ENCODE assay signal across 18 mouse cellular contexts in the genomic region with DNA sequence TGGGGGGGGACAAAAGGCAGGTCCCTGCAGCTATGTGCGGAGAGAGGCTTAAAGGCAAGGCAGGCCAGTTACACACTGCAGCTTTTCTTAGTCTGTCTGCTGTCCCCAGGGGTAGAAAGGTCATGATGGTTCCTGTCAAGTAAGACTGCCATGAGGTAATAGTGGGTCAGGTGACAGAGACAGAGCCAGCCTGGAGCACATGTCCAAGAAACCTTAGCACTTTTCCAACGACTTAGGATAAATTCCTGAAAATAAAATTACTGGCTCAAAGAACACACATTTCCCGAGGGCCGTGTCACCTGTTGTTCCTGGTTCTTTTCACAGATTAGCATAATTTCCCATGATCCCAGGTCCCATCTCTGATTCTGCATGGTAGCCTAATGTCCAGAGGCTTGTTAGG. TPM values are rescaled to one million over a fixed set of nuclear protein-coding genes. Genes with fewer than 3 reads are reported as not detected.
A peak's percentile ranks its signal among the peaks of the same experiment; 100 is the strongest.
DNase-seq lines count a peak whose midpoint lies in the region; ATAC-seq and TF ChIP-seq lines count a peak whose summit lies in the region.
"Had no signal": no experiment of that assay in that cellular context is flagged by ENCODE, and none has a peak within 500 bp of the region (broad histone marks: within the 10 kb centered on the region; RNA-seq: fewer than 3 reads in every experiment).

No protein-coding gene starts in this region.

- TF ChIP-seq CTCF in embryonic fibroblast, embryonic 13.5 days (IDR thresholded peaks at IDR 0.05; ENCODE audit: borderline replicate concordance, insufficient read depth, low read length) = no peak

- 0 out of 2 replicates have a peak, but pooled peaks cover 4% of the 10 kb centered on the region for H3K36me3 ChIP-seq in heart, embryonic 12.5 days
- H3K36me3 ChIP-seq in lung, embryonic 16.5 days (ENCODE audit: control insufficient read depth, insufficient read depth, low read length) = no peaks in the 10 kb centered on the region
- H3K36me3 ChIP-seq in limb, embryonic 15.5 days = no peaks in the 10 kb centered on the region
- H3K36me3 ChIP-seq: stomach, embryonic 15.5 days had no signal

- peak; percentile 1; the same call in 1 of the 2 replicates for TF ChIP-seq POLR2A in embryonic fibroblast, embryonic 13.5 days (IDR thresholded peaks at IDR 0.05; ENCODE audit: low read depth, low read length)

- ATAC-seq in heart, embryonic 12.5 days (ENCODE audit: insufficient number of reproducible peaks, low FRiP score) = no peak
- no peak for ATAC-seq in lung, embryonic 16.5 days (ENCODE audit: low read depth)
- ATAC-seq in limb, embryonic 15.5 days (ENCODE audit: insufficient number of reproducible peaks, low FRiP score, low TSS enrichment, low read depth) = no peak
- ATAC-seq: CD4-positive, CD25-positive, alpha-beta regulatory T cell, adult 4 months; lung, postnatal 0 days; Patski had no signal

- H3K4me1 ChIP-seq in heart, embryonic 12.5 days (replicated peaks) = peaks cover 41% of the 10 kb centered on the region
- H3K4me1 ChIP-seq in lung, embryonic 16.5 days (replicated peaks; ENCODE audit: control insufficient read depth, insufficient read depth, low read length) = peaks cover 34% of the 10 kb centered on the region
- peaks cover 14% of the 10 kb centered on the region for H3K4me1 ChIP-seq in embryonic fibroblast, embryonic 13.5 days (ENCODE audit: control insufficient read depth, insufficient read depth, low read length)
- H3K4me1 ChIP-seq in limb, embryonic 15.5 days = peaks cover 42% of the 10 kb centered on the region

- H3K4me3 ChIP-seq in heart, embryonic 12.5 days = no peak overlapping the region
- H3K4me3 ChIP-seq in lung, embryonic 16.5 days (ENCODE audit: low read length) = no peak overlapping the region
- H3K4me3 ChIP-seq in embryonic fibroblast, embryonic 13.5 days (ENCODE audit: insufficient read depth, low read length) = no peak overlapping the region
- no peak overlapping the region for H3K4me3 ChIP-seq in limb, embryonic 15.5 days
- H3K4me3 ChIP-seq: myocyte; stomach, embryonic 15.5 days had no signal

- no peaks in the 10 kb centered on the region for H3K27me3 ChIP-seq in heart, embryonic 12.5 days (replicated peaks)
- H3K27me3 ChIP-seq in lung, embryonic 16.5 days (ENCODE audit: control insufficient read depth, insufficient read depth, low read depth, low read length) = peaks cover 3% of the 10 kb centered on the region; the same call in 1 of the 2 replicates
- no peaks in the 10 kb centered on the region for H3K27me3 ChIP-seq in limb, embryonic 15.5 days
- H3K27me3 ChIP-seq: Patski; stomach, embryonic 15.5 days had no signal

- peak overlapping the region; percentile 67 for H3K27ac ChIP-seq in heart, embryonic 12.5 days (ENCODE audit: poor library complexity, severe bottlenecking)
- peak overlapping the region; percentile 52 for H3K27ac ChIP-seq in lung, embryonic 16.5 days (ENCODE audit: low read length)
- no peak overlapping the region for H3K27ac ChIP-seq in embryonic fibroblast, embryonic 13.5 days (ENCODE audit: insufficient read depth, low read length)
- H3K27ac ChIP-seq in limb, embryonic 15.5 days = peak overlapping the region; percentile 99

- H3K4me2 ChIP-seq in heart, embryonic 12.5 days = 0 out of 2 replicates have a peak overlapping the region, but pooled peaks have one; percentile 12
- H3K4me2 ChIP-seq in lung, embryonic 16.5 days (ENCODE audit: low read depth, low read length) = no peak overlapping the region
- no peak overlapping the region for H3K4me2 ChIP-seq in limb, embryonic 15.5 days
- H3K4me2 ChIP-seq: stomach, embryonic 15.5 days had no signal

- H3K9me3 ChIP-seq in heart, embryonic 12.5 days (replicated peaks) = no peaks in the 10 kb centered on the region
- no peaks in the 10 kb centered on the region for H3K9me3 ChIP-seq in lung, embryonic 16.5 days (ENCODE audit: control insufficient read depth, low read length)
- H3K9me3 ChIP-seq in limb, embryonic 15.5 days = no peaks in the 10 kb centered on the region
- H3K9me3 ChIP-seq: stomach, embryonic 15.5 days had no signal

- no peak for DNase-seq in heart, postnatal 14 days
- DNase-seq in lung, postnatal 25 days (ENCODE audit: low spot score) = no peak
- DNase-seq in layer of hippocampus, adult 18-20 months (ENCODE audit: low spot score in 2 of 2) = no peak
- no peak for DNase-seq in thymus, adult 18-20 months
- DNase-seq: adrenal gland, postnatal 36 days; cerebellum, adult 11-12 months; gastrocnemius, postnatal 25 days; kidney, adult 2 months; right cerebral cortex, adult 18-20 months had no signal

- peak overlapping the region; percentile 35 for H3K9ac ChIP-seq in heart, embryonic 12.5 days
- H3K9ac ChIP-seq in lung, embryonic 16.5 days (ENCODE audit: low read length) = no peak overlapping the region
- no peak overlapping the region for H3K9ac ChIP-seq in limb, embryonic 15.5 days
- H3K9ac ChIP-seq: stomach, embryonic 15.5 days had no signal

- 42% methylated on average over 4 of the region's 4 CpGs for WGBS in heart, embryonic 12.5 days
- WGBS in lung, embryonic 16.5 days = 45% methylated on average over 4 of the region's 4 CpGs
- WGBS in limb, embryonic 15.5 days = 19% methylated on average over 4 of the region's 4 CpGs

- intact Hi-C loops in heart, postnatal 14 days (cut with DNase I) = no loop called here

RNA-seq across cellular contexts. Expression of a gene that starts 6.1 kb away (rescaled TPM):
- 32.0 and 33.8 TPM in 2 replicates for polyA plus RNA-seq in heart, embryonic 12.5 days (2016; fragmentation: Nextera tagmentation; extraction: Ambion mirVana)
- 1 to 10 TPM; 5.6 to 7.3 TPM for total RNA-seq in heart, postnatal 14 days (2021)
- polyA plus RNA-seq in lung, embryonic 16.5 days (2015; fragmentation: Nextera tagmentation; extraction: Ambion mirVana) = 25.9 and 27.8 TPM in 2 replicates
- 54.6 and 75.0 TPM in 2 replicates for polyA plus RNA-seq in embryonic fibroblast, embryonic 13.5 days (2011; ENCODE audit: insufficient read length, low read depth, missing spikeins)
- polyA plus RNA-seq in limb, embryonic 15.5 days (2015; fragmentation: Nextera tagmentation; extraction: Ambion mirVana) = 41.0 and 48.5 TPM in 2 replicates
- total RNA-seq in layer of hippocampus, adult 18-20 months (2021) = 1 to 10 TPM; 7.3 to 7.5 TPM
- polyA plus RNA-seq: CD4-positive, CD25-positive, alpha-beta regulatory T cell, adult 4 months had no signal

RNA-seq across cellular contexts. Expression of a gene that starts 31.0 kb away (rescaled TPM):
- 10.9 and 11.6 TPM in 2 replicates for polyA plus RNA-seq in heart, embryonic 12.5 days (2016; fragmentation: Nextera tagmentation; extraction: Ambion mirVana)
- 1 to 10 TPM in 1 of 2 experiments, under 1 TPM in 1; 0.69 to 1.8 TPM for total RNA-seq in heart, postnatal 14 days (2021)
- polyA plus RNA-seq in lung, embryonic 16.5 days (2015; fragmentation: Nextera tagmentation; extraction: Ambion mirVana) = 18.4 and 23.2 TPM in 2 replicates
- polyA plus RNA-seq in embryonic fibroblast, embryonic 13.5 days (2011; ENCODE audit: insufficient read length, low read depth, missing spikeins) = 2.5 and 3.2 TPM in 2 replicates
- polyA plus RNA-seq in limb, embryonic 15.5 days (2015; fragmentation: Nextera tagmentation; extraction: Ambion mirVana) = 10.7 and 11.3 TPM in 2 replicates
- 1 to 10 TPM; 2.5 to 3.8 TPM for total RNA-seq in layer of hippocampus, adult 18-20 months (2021)
- polyA plus RNA-seq: CD4-positive, CD25-positive, alpha-beta regulatory T cell, adult 4 months; Patski had no signal

RNA-seq across cellular contexts. Expression of a gene that starts 53.3 kb away (rescaled TPM):
- polyA plus RNA-seq in heart, embryonic 12.5 days (2016; fragmentation: Nextera tagmentation; extraction: Ambion mirVana) = 1.6 and 2.0 TPM in 2 replicates
- not detected for total RNA-seq in heart, postnatal 14 days (2021)
- polyA plus RNA-seq in lung, embryonic 16.5 days (2015; fragmentation: Nextera tagmentation; extraction: Ambion mirVana) = 0.16 and 0.19 TPM in 2 replicates
- not detected in 2 replicates for polyA plus RNA-seq in embryonic fibroblast, embryonic 13.5 days (2011; ENCODE audit: insufficient read length, low read depth, missing spikeins)
- polyA plus RNA-seq in limb, embryonic 15.5 days (2015; fragmentation: Nextera tagmentation; extraction: Ambion mirVana) = 0.81 and 0.90 TPM in 2 replicates
- total RNA-seq in layer of hippocampus, adult 18-20 months (2021) = not detected
- total RNA-seq: adrenal gland, postnatal 36 days; gastrocnemius, postnatal 25 days had no signal
- polyA plus RNA-seq: kidney, adult 2 months had no signal

RNA-seq across cellular contexts. Expression of a gene that starts 54.1 kb away (rescaled TPM):
- 38.9 and 42.7 TPM in 2 replicates for polyA plus RNA-seq in heart, embryonic 12.5 days (2016; fragmentation: Nextera tagmentation; extraction: Ambion mirVana)
- total RNA-seq in heart, postnatal 14 days (2021) = 10 to 100 TPM; 24.7 to 25.7 TPM
- 47.1 and 48.6 TPM in 2 replicates for polyA plus RNA-seq in lung, embryonic 16.5 days (2015; fragmentation: Nextera tagmentation; extraction: Ambion mirVana)
- 36.6 and 40.7 TPM in 2 replicates for polyA plus RNA-seq in embryonic fibroblast, embryonic 13.5 days (2011; ENCODE audit: insufficient read length, low read depth, missing spikeins)
- 46.2 and 56.5 TPM in 2 replicates for polyA plus RNA-seq in limb, embryonic 15.5 days (2015; fragmentation: Nextera tagmentation; extraction: Ambion mirVana)
- 10 to 100 TPM; 47.5 to 48.8 TPM for total RNA-seq in layer of hippocampus, adult 18-20 months (2021)
